ENCODE assay signal across 22 mouse cellular contexts in the genomic region with DNA sequence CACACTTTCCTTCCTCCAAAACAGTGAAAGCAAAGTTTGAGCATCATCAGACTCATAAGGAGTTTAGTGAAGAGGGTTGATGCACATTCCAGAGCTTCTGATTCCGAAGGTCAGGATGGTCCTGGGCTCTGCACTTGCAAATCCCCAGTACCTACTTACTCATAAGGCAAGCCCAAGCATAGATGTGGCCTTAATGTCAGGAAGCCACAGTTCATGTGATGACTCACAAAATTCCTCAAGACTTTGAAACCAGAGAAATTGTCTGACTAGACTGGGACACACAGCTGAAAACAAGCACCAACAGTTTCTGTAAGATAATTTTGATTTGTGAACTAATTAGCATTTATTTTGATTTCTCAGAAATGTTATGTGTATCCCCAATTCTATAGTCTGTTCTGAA.
"Had no signal": no experiment of that assay in that cellular context is flagged by ENCODE, and none has a peak within 500 bp of the region (broad histone marks: within the 10 kb centered on the region; RNA-seq: fewer than 3 reads in every experiment).

No protein-coding gene starts in this region.

- H3K27me3 ChIP-seq: heart, embryonic 12.5 days; hindbrain, embryonic 13.5 days; hindbrain, embryonic 15.5 days; kidney, embryonic 15.5 days; limb, embryonic 13.5 days; limb, embryonic 15.5 days; liver, embryonic 12.5 days had no signal

- DNase-seq: gastrocnemius, postnatal 14 days; heart, adult 18-20 months; heart, postnatal 10 days; heart, postnatal 36 days; kidney, adult 11 months; kidney, adult 2 months; kidney, adult 9 months; kidney, postnatal 14 days; kidney, postnatal 36 days; layer of hippocampus, adult 9-11 months; layer of hippocampus, postnatal 36 days; left cerebral cortex, postnatal 4 days had no signal

- H3K36me3 ChIP-seq: heart, embryonic 10.5 days; heart, embryonic 12.5 days; hindbrain, embryonic 13.5 days; hindbrain, embryonic 15.5 days; kidney, embryonic 15.5 days; limb, embryonic 13.5 days; limb, embryonic 15.5 days; liver, embryonic 12.5 days had no signal

- H3K4me3 ChIP-seq: heart, embryonic 10.5 days; heart, embryonic 12.5 days; hindbrain, embryonic 13.5 days; hindbrain, embryonic 15.5 days; kidney, embryonic 15.5 days; limb, embryonic 13.5 days; limb, embryonic 15.5 days; liver, embryonic 12.5 days had no signal

- ATAC-seq: hindbrain, postnatal 0 days; intestine, embryonic 16.5 days; liver, embryonic 12.5 days had no signal
